Mouse (Mus musculus) heart, adult 11 months (tissue): Measurements from ENCODE around the gene Scd2.
A peak's percentile ranks its signal among the peaks of the same experiment; 100 is the strongest.
"Not testable (repeated sequence)": the region's sequence is repeated elsewhere in the genome, so short reads cannot be mapped to it uniquely, and the experiment has no call there.

Experiments used
- DNase-seq: peaks from one replicate; pipeline ENCODE4 v3.0.0; 2022

Gene Scd2

GRCm38 (mm10) chr19:44274452-44274851 is 19.0 kb upstream of the Scd2 start:
- no peak for DNase-seq

- no peak for DNase-seq
Observed at GRCm38 (mm10) chr19:44275418-44275817, 18.1 kb upstream of the Scd2 start.

DNA sequence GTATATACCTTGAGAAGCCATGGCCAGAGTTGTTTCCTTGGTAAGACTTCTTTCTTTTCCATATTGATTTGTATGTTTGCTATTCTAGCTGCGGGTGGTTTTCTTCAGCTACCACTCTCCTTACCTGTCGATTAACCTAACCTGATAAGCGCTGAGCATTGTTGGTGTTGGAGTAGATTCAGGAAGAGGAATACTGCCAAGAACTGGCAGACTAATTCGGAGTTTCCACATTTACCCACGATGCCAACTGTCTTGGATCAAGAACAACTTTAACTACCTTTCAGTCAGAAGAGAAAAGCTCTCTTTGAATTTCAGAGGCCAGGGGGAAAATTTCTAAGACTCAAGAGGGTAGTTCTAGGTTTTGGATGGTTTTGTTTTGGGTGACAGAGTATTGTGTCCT is 16.6 kb upstream of the Scd2 start:
- DNase-seq = no peak

DNA sequence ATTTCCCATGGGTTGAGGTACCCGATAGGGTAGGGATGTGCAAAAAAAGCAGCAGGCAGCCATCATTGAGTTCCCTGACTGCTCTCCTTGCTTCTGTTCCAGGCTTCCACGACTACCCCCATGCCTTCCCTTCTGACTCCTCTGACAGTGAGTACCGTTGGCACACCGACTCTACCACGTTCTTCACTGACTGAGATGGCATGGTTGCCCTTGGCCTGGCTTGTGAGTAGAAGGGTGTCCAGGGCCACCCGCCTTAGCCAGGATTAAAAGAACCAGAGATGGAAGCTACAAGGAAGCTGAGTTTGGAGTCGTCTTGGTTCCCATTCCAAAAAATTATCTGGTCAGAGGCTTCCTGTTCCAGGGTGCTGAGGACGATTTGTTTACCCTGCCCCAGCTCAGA is 15.5 kb upstream of the Scd2 start:
- DNase-seq = no peak

GRCm38 (mm10) chr19:44280755-44281154 is 12.7 kb upstream of the Scd2 start:
- DNase-seq = peak; percentile 93

DNA sequence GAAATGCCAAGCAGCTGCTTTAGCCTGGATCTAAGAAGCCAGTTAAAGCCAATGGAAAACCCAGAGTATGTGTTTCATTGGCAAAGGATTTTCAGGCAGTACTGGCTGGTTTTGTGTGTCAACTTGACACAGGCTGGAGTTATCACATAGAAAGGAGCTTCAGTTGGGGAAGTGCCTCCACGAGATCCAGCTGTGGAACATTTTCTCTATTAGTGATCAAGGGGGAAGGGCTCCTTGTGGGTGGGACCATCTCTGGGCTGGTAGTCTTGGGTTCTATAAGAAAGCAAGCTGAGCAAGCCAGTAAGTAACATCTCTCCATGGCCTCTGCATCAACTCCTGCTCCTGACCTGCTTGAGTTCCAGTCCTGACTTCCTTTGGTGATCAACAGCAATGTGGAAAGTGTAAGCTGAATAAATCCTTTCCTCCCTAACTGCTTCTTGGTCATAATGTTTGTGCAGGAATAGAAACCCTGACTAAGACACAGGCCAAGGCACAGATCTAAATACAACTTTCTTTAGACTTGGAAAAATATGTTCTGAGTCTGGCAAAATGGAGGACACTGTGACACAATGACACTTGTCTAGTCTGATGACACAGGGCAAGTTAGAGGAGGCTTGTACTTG is 11.5 kb upstream of the Scd2 start:
- DNase-seq = not testable (repeated sequence)

- no peak for DNase-seq
Observed at GRCm38 (mm10) chr19:44282534-44283156, 10.8 kb upstream of the Scd2 start.

DNA sequence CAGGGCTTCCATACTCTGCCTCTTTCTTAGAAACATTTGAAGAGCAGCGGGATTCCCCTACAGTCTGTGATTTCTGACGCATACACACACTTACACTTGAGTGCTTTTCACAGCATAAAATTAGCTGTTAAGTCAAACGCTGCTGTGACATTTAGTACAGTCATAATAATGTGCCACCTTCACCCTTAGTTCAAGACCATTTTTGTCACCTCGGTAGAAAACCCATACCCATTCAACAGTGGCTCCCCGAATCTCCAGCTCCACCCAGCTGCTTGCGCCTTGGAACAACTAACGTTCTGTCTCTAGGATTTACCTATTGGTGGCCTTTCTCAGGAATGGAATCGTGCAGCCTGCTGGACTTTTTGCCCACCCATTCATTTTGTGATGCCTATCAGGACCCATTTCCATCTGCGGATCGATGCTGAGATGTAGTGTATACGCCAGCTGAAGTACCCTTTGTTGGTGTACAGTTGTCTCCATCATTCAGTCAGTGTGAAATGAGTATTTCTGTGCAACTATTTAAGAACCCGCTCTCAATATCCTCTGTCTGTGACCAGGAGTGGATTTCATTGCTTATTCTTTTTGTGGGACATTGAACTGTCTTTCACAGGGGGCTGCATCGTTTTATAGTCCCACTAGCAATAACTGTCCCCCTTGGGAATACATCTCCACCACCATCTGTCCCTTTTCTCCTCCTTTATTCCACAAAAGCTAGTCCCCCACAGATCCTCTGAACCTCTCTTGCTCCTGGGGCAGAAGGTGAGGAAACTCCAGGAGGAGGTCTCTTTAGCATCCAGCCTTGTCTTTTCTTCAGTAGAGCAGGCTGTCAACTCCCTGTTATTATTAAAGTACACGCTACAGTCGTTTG is 10.1 kb upstream of the Scd2 start:
- no peak for DNase-seq

DNA sequence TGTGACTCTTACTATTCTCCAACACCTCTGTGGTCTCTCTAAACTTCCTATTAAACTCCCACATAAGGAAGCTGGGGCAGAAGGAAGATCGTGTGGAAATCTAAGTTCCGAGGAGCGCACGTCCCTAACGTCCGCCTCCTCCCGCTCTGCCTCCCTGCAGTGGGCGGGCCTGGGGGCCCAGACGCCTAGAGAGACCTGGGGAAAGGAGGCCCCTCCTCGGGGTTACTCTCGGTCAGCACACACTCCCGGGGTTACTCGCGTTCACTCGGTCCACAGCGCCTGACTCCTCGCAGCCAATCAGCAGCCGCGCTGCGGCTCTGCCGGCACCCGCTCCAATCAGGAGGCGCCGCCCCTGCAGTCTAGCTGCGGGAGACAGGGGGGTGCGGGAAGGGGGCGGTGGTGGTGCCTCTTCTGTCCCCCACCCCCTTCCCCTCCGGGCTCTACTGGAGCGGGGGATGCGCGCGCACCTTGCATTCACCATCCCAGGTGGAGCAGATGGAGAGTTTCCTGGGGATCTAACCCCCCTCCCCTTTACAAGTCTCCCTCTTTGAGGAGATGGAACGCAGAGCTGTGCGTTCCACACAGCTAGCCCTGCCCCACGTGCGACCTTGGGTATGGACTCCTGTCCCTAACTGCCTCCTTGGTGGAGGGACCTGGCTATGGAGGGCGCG is 9.3 kb upstream of the Scd2 start:
- DNase-seq = peak; percentile 100

DNA sequence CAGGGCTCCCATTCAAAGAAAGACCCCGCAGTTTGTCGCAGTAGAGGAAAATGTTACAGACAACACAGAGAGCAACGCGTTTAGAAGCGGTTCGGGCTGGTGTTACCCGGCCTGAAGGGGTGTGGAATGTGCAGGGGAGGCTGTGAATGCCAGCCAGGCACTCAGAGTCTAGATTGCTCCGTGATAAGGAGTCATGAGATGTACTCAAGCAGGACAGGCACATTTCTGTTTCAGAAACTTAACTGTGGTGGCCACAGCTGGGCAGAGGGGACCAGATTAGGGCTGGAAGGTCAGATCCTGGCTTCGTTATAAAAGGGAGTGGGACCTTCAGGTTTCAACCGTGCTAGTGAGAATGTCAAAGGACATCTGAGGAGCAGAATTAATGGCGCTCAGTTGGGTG is 8.8 kb upstream of the Scd2 start:
- no peak for DNase-seq

- no peak for DNase-seq
Observed at GRCm38 (mm10) chr19:44285554-44285953, 7.9 kb upstream of the Scd2 start.

- DNase-seq = peak; percentile 57
Observed at GRCm38 (mm10) chr19:44286109-44286508, 7.4 kb upstream of the Scd2 start.

- peak; percentile 66 for DNase-seq
Observed at GRCm38 (mm10) chr19:44287415-44288110, 5.9 kb upstream of the Scd2 start.

DNA sequence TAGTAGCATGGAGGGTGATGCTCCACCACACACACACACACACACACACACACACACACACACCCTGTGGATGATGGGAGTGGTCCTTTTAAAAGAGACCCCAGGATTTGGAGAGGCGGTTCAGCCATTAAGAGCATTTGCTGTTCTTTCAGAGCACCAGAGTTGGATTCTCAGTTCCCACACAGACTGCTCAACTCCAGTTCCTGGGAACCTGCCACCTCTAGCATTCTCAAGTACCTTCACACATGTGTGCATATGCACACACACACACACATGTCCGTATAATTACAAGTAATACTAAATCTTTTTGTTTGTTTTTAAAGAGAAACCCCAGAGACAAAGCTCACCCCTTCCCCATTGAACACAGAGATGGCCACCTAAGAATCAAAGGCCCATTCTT is 1.4 kb upstream of the Scd2 start:
- no peak for DNase-seq

DNA sequence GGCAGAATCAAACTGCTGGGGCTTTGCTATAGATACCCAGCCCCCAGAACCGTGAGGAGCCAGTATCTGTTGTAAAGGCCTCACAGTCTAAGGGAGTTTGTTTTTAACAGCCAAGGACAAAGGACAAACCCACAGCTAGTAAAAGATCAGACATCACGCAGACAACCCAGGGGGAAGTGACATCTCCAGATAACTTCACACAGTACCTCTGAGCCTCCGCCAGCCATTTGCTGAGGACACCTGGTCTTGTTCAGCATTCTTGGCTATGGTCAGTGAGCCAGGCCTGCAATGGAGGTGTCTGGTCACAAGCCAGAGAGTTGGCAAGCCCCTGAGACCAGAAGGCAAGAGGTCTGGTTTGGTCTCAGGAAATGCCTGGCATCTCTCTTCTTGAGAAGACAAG is 991 bp upstream of the Scd2 start:
- no peak for DNase-seq

- peak; percentile 99 for DNase-seq
Observed at GRCm38 (mm10) chr19:44293769-44294551, 486 bp downstream of the Scd2 start.

DNA sequence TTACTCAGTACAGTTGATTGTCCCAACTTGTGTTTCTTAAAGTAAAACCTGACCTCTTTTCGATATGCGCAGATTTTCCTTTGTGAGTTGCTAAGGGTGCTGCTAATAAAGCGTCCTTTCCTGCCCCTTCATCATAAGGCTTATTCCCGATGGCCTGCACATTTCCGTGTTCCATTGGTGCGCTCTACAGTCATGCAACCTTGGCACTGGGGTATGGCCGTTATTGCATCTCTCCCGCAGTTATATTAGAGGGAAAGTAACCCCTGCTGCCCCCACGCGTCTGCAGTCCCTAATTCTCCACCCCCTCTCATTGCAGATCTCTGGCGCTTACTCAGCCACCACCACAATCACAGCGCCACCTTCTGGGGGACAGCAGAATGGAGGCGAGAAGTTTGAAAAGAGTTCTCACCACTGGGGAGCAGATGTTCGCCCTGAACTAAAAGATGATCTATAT is 1.1 kb downstream of the Scd2 start:
- DNase-seq = peak; percentile 99

DNA sequence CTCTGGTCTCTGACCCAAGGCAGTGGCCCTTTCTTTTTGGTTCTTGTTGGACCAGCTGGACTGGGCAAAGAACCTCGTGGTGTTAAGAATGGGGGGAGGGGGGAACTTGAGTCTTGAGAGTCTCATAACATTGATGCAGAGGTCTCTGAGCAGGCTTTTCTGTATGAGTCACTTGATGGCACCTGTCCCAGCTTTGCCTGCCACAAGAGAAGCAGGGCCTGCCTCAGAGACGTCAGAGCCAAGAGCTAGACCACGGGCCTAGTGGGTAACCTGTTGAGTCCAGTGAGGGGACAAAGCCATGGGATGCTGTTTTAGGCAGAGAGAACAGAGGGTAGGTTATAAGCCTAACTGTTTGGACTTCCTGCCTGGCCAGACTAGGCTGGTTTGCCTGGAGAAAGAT is 1.8 kb downstream of the Scd2 start:
- peak; percentile 96 for DNase-seq

DNA sequence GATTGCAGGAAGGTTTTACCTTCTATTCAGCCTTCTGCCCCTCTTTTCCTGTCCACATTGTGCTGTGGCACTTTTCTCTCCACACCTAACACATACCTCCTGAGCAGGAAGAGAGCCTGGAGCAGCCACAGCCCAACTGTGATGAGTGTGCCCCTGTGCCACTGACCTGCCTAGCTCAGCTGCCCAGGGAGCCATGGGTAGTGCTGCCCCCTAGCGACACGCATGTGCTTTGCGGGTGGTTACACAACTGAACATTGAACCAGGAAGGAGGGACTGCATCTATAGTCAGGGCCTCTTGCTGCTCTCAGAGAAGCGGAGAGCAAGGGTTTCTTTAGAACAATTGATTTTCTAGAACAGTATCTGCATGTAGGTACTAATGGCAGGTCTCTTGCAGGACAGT is 2.3 kb downstream of the Scd2 start:
- DNase-seq = peak; percentile 98

GRCm38 (mm10) chr19:44296186-44296585 is 2.7 kb downstream of the Scd2 start:
- no peak for DNase-seq

DNA sequence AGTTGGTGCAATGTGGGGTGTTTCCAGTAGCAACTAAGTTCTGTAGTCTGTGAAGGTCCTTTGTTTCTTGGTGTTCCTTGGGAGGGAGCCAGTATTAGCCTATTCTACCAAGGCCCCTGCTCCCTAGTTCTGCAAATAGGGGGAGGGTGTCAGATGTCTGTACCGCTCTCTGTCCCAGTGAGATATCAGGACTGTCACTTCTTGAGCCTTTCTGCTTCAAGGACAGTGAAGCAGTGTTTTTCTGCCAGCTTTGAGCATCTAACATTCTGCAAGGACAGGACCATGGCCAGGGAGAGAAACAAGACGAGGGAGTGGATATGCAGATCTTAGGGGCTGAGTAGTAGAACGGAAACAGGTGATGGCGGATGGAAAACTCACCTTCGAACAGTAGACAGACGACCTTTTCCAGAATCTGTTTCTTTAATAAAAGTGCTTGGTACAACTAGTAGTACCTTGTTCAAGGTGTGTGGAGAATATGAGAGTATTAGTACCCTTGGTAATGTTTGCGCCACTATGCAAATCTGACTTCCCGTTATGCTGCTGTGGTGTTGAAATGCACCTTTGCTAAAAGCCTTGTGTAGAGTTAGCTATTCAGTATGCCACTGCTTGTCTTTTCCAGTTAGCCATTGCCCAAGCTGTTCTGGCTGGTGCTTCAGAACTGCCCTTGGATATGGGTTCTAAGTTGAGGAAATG is 3.7 kb downstream of the Scd2 start:
- no peak for DNase-seq
